Mouse (Mus musculus) lung, postnatal 0 days (tissue): ENCODE data around the gene Rora.

ENCODE experiments used
- CTCF ChIP-seq: IDR thresholded peaks from 2 replicates; pipeline ENCODE4 v1.5.1; 2016; ENCODE audit warnings: antibody characterized with exemption, mild to moderate bottlenecking
- EP300 ChIP-seq: IDR thresholded peaks from 2 replicates; pipeline ENCODE4 v1.6.1; 2016; ENCODE audit warnings: antibody characterized with exemption, mild to moderate bottlenecking, control low read depth

- TF ChIP-seq CTCF (no peak), EP300 (no peak)
These were observed 781.6 kb downstream of the Rora start for GRCm38 (mm10) chr9:69435194-69435593.
